Mouse (Mus musculus): ENCODE results near the gene Lrrtm1.

Lrrtm1 gene

GRCm38 (mm10) chr6:77242601-77243406 is at the start of gene Lrrtm1:
Gene Lrrtm1, plus strand, starts transcription at chr6:77242689.
- in situ Hi-C loops (cut with MboI; ENCODE audit: low pct_unique_long_range_greater_than_20kb in 1 of 2, low sequenced_read_pairs in 2 of 2, unreplicated experiment in 1 of 2), result no loop called here

GRCm38 (mm10) chr6:77196650-77197049 is 45.8 kb upstream of the Lrrtm1 start:
- in situ Hi-C loops (cut with MboI; ENCODE audit: low pct_unique_long_range_greater_than_20kb in 1 of 2, low sequenced_read_pairs in 2 of 2, unreplicated experiment in 1 of 2), result no loop called here

GRCm38 (mm10) chr6:77199375-77199774 is 43.1 kb upstream of the Lrrtm1 start:
- in situ Hi-C loops (cut with MboI; ENCODE audit: low pct_unique_long_range_greater_than_20kb in 1 of 2, low sequenced_read_pairs in 2 of 2, unreplicated experiment in 1 of 2), result no loop called here

GRCm38 (mm10) chr6:77209183-77209582 is 33.3 kb upstream of the Lrrtm1 start:
- in situ Hi-C loops (cut with MboI; ENCODE audit: low pct_unique_long_range_greater_than_20kb in 1 of 2, low sequenced_read_pairs in 2 of 2, unreplicated experiment in 1 of 2), result no loop called here

GRCm38 (mm10) chr6:77209929-77210328 is 32.6 kb upstream of the Lrrtm1 start:
- in situ Hi-C loops (cut with MboI; ENCODE audit: low pct_unique_long_range_greater_than_20kb in 1 of 2, low sequenced_read_pairs in 2 of 2, unreplicated experiment in 1 of 2), result no loop called here

DNA sequence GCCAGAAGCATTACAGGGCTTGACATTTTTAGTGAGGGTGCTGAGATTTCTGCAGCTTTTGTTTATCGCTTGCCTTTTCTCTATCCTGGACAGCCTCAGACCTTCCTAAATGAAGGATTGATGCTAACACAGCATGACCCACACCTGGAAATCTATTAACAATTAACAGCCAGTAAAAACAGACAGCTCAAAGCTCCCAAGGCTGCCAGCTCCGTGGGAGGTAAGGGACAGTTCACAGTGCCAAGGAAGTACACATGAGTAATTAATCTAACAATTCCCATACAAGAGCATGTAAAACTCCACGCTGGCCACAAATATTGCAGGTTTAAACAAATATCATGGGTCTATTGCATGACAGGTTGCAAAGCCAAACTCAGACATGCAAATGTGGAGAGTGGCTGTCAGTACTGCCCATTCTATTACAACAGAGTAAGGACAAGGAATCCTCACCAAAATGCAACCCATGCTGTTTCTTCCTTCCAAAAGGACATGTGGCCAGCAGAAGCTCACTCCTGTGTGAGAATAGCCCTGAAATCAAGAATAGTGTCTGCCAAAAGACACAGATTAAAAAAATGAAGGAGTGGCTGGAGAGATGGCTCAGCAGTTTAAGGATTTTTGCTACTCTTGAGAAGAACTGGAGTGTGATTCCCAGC is 28.6 kb upstream of the Lrrtm1 start:
- in situ Hi-C loops (cut with MboI; ENCODE audit: low pct_unique_long_range_greater_than_20kb in 1 of 2, low sequenced_read_pairs in 2 of 2, unreplicated experiment in 1 of 2), result no loop called here

DNA sequence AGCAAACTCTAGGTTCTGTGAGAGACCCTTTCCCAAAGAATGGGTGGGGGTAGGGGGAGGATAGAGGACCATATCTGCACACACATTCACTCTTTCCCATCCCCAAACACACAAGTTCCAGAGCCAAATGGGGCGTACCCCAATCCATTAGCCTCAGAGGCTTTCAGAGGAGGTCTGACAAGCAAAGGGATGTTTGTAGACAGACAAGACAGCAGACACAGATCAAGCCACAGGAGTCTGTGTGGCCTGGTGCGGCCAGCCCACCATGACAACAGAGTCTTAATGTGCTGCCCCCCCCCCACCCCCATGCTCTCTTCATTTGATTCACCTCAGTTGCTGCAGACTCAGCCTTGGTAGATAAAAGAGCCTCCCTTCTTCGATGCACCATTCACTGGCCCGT is 27.2 kb upstream of the Lrrtm1 start:
- in situ Hi-C loops (cut with MboI; ENCODE audit: low pct_unique_long_range_greater_than_20kb in 1 of 2, low sequenced_read_pairs in 2 of 2, unreplicated experiment in 1 of 2), result no loop called here

DNA sequence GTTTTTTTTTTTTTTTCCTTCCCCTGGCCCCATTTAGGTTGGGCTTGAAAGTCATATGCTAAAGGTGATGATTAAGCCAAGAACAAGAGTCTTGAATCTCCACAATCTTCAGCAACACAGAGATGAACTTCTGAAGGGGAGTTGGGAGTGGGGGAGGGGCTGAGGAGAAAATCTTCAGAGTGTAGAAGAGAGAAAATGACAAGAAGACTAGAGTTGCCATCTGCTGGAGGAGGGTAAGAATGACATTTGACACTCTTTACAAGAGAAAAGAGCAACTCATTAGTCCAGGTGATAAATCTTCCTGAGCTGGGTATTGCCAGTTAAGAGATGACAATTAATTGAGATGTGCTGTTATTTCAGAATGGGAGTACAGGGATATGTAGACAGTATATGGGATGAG is 23.6 kb upstream of the Lrrtm1 start:
- in situ Hi-C loops (cut with MboI; ENCODE audit: low pct_unique_long_range_greater_than_20kb in 1 of 2, low sequenced_read_pairs in 2 of 2, unreplicated experiment in 1 of 2), result no loop called here

DNA sequence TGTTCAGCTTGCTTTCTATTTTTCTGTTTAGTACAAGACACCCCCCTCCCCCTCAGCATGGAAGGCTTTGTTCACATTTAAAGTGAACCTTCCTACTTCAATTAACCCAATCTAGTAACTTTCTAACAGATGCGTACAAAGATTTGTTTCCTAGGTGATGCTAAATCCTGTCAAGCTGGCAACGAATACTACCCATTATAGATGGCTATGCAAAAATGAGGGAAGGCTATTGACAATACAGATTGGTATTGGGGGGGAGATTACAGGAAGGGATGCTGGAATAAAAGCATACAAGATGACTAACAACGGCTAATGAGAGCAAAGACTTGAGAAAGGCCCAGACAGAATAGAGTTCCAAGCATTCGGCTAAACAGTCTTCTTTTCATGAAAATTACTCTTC is 21.7 kb upstream of the Lrrtm1 start:
- in situ Hi-C loops (cut with MboI; ENCODE audit: low pct_unique_long_range_greater_than_20kb in 1 of 2, low sequenced_read_pairs in 2 of 2, unreplicated experiment in 1 of 2), result no loop called here

DNA sequence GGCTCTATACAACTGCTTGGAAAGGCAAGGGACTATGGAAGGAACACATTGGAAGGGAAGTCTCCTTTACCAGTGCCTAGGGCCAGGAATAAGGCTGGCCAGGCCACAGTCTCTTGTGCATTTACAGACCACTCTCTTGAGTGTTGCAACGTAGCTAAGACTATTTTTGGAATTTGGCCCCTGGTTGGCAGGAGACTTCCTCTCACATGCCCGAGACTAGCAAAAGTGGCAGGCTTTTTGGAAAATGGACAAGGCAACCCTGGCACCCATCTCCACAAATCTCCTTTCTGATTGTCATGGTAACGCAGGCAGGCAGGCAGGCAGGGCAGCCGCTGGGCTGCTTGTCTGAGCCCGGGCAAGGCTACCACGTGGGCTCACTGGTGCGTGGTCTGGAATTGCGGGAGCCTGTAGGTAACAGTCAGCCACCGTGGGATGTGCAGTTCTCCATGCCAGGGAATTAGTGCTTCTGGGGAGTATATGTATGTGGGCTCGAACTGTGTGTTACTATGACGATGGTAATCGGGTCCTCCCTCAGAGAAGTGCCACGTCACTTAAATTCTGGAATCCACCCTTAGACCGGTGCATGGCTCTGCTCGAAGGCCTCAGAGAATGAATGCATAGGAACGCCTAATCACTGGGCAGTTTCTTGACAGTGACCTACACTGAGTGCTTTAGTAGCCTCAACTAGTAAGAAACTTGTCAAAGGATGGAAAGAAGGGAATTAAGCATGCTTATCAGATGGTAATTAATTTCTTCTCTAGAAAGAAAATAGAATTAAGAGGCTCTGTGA is 19.4 kb upstream of the Lrrtm1 start:
- in situ Hi-C loops (cut with MboI; ENCODE audit: low pct_unique_long_range_greater_than_20kb in 1 of 2, low sequenced_read_pairs in 2 of 2, unreplicated experiment in 1 of 2), result no loop called here

DNA sequence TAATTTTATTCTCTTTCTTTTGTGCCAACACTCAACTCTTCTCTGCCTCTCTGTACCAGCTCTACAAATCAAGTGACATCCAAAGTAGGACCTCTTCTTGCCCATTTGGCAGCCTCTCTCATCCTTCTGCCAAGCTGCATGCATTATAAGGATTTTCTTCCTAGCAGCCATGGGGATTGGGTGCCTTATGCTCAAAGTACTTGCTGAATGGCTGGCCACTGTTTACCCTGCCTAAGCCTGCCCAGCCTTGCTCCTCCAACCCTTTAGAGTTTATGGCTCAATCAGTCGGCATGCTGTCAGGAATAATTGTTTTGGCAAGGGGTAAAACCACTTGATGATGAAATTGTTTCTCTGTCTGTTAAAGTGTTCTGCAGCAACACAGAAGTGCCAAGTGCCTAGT is 2.1 kb upstream of the Lrrtm1 start:
- in situ Hi-C loops (cut with MboI; ENCODE audit: low pct_unique_long_range_greater_than_20kb in 1 of 2, low sequenced_read_pairs in 2 of 2, unreplicated experiment in 1 of 2), result no loop called here

DNA sequence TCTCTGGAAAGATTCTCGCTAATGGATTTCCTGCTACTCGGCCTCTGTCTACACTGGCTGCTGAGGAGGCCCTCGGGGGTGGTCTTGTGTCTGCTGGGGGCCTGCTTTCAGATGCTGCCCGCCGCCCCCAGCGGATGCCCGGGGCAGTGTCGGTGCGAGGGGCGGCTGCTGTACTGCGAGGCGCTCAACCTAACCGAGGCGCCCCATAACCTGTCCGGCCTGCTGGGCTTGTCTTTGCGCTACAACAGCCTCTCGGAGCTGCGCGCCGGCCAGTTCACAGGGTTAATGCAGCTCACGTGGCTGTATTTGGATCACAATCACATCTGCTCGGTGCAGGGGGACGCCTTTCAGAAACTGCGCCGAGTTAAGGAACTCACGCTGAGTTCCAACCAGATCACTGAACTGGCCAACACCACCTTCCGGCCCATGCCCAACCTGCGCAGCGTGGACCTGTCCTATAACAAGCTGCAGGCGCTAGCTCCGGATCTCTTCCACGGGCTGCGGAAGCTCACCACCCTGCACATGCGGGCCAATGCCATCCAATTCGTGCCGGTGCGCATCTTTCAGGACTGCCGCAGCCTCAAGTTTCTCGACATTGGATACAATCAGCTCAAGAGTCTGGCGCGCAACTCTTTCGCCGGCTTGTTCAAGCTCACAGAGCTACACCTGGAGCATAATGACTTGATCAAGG is 1.2 kb downstream of the Lrrtm1 start:
- in situ Hi-C loops (cut with MboI; ENCODE audit: low pct_unique_long_range_greater_than_20kb in 1 of 2, low sequenced_read_pairs in 2 of 2, unreplicated experiment in 1 of 2), result no loop called here

DNA sequence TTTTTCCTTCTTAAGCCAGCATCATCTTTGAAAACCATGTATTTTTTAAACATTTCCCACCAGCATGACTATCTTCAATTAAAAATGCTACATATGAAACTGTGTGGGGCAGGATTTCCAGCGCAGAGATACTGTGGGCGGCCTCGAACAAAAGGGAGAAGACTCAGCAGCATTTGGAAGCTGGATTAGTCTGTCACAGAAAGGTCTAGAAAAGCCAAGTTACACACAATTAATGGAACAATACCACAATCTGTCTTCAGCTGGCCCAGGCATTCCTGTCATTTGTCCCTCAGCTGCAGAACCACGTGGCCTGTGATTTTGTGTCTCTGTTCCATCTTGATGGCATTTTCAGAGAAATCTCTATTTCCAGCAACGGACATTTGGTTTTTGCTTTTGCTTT is 11.0 kb downstream of the Lrrtm1 start:
- in situ Hi-C loops (cut with MboI; ENCODE audit: low pct_unique_long_range_greater_than_20kb in 1 of 2, low sequenced_read_pairs in 2 of 2, unreplicated experiment in 1 of 2), result no loop called here

DNA sequence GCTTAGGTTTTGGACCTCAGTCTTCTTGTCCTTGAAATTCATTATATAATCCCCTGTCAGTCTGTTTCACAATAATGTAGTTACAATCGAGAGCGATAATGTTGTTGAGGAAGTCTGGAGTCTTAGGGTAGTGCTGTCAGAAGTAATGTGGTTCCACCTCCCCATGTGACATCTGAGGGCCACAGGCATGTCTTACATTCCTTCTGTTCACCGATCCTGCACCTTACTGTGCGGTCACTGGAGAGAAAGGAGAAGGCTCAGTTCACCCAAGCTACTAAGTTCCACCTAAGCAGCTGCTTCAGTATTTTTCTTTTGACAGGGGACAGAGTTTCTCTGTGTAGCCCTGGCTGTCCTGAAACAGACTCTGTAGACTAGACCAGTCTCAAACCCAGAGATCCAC is 13.9 kb downstream of the Lrrtm1 start:
- in situ Hi-C loops (cut with MboI; ENCODE audit: low pct_unique_long_range_greater_than_20kb in 1 of 2, low sequenced_read_pairs in 2 of 2, unreplicated experiment in 1 of 2), result no loop called here

- in situ Hi-C loops (cut with MboI; ENCODE audit: low pct_unique_long_range_greater_than_20kb in 1 of 2, low sequenced_read_pairs in 2 of 2, unreplicated experiment in 1 of 2), result no loop called here
Observed at GRCm38 (mm10) chr6:77257358-77258105, 15.0 kb downstream of the Lrrtm1 start.

DNA sequence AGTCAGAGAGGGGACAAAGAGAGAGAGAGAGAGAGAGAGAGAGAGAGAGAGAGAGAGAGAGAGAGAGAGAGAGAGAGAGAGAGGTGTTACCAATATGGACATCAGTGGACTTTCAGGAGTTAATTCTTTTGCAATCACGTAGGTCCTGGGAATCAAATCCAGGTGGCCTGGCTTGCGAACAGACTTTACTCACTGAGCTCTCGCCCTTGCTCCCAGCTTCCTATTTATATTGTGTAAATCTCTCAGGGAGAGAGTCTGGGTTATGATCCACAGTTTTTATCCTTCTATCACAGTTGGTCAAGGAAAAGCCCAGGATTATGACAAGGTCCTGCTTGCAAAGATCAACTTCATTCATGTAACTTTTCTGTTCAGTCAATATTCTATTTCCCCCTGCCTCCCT is 22.7 kb downstream of the Lrrtm1 start:
- in situ Hi-C loops (cut with MboI; ENCODE audit: low pct_unique_long_range_greater_than_20kb in 1 of 2, low sequenced_read_pairs in 2 of 2, unreplicated experiment in 1 of 2), result no loop called here

DNA sequence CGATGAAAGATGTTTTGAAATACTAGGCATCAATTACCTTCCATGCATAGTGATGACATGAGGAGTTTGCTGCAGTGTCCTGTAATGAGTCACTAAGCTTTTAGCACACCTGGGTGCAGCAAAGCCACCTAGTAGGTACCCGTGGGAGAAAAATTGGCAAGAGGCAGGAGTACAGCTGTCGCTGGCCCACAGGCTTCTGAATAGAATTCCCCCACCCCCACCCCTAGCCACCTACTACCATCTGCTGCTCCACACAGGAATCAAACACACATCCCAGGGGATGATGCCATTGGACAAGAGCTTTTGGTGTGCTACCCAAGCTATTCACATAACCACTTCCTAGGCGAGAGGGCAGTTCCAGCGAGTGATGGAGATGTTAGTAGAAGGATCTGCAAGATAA is 36.3 kb downstream of the Lrrtm1 start:
- in situ Hi-C loops (cut with MboI; ENCODE audit: low pct_unique_long_range_greater_than_20kb in 1 of 2, low sequenced_read_pairs in 2 of 2, unreplicated experiment in 1 of 2), result no loop called here

DNA sequence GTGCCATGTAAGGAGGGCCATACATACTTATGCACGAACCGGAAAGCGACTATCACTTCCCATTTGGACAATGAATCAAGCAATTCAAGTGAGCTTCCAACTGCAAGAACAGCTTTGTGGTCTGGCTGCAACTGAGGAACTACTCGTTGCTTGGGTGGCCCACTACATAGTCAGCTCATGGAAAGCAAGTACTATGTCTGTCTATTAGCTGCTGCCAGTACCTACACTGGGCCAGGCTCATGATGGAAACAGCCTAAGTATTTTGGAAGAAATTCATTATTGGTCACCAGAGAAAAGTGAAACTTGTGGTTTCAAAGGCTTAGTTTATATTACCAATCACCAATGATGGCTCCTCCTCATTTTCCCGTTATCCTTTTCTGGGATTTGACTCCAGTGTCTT is 43.8 kb downstream of the Lrrtm1 start:
- in situ Hi-C loops (cut with MboI; ENCODE audit: low pct_unique_long_range_greater_than_20kb in 1 of 2, low sequenced_read_pairs in 2 of 2, unreplicated experiment in 1 of 2), result no loop called here

Data from mouse embryonic stem cell (cell line).